Mouse (Mus musculus) Muller cell, postnatal 12 days (primary cell): ENCODE measurements around the gene Rnf11.
A peak's percentile ranks its signal among the peaks of the same experiment; 100 is the strongest.

ENCODE experiments used
- DNase-seq: peaks from one replicate; pipeline ENCODE4 v3.0.0-alpha.2; 2015; ENCODE audit errors: inconsistent ontology term

Gene Rnf11

GRCm38 (mm10) chr4:109484621-109485020 is at the start of gene Rnf11:
TSS of gene Rnf11 (minus strand) at chr4:109484728.
- DNase-seq, result no peak

DNA sequence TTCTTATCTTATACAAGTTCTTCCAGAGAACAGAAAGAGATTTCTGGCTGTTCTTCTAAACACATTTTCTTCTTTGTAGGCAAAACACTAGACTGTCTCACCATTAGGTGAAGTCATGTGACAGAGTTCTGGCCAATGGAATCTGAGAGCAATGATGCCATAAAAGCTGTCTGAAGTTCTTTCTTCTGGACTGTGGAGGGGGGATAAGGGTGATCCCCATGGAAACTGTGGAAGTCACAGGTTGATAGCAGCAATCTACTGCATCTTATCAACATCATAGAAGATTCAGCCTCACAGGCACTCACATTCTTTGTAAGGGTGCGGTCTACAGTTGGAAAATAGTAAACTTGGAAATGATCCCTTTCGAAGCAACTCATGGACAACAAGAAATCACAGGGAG is 46.6 kb upstream of the Rnf11 start, which contains the start of gene 4930522H14Rik:
4930522H14Rik (minus strand) TSS at position 187 of the 400 bp plus-strand sequence.
- DNase-seq, result no peak

DNA sequence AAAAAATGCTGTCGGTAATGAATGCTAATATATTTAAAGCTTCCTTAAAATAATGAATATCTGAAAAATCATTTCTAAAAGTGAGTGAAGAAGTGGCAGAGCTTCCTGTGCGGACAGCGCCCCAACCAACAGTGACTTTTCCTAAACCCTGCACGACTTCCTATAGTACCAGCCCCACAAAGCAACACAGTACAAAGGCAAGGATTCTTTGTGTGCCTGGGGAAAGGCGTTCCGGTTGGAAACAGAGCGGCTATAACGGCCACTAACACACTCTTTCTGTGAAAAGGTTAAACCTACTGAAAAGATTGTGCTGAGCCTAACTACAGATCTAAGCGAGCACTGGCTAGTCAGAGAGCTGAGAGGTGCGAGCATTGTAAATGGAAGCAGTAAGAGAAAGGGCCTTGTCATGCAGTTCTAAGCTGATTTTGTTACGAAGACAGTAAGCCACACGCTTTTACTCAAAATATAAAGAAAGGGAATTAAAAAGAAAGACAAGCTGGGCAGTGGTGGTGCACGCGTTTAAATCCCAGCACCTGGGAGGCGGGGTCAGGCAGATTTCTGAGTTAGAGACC is 45.8 kb upstream of the Rnf11 start:
- DNase-seq, result no peak

GRCm38 (mm10) chr4:109504885-109505284 is 20.4 kb upstream of the Rnf11 start:
- peak; percentile 24 for DNase-seq

- DNase-seq, result no peak
These were observed 13.9 kb upstream of the Rnf11 start for GRCm38 (mm10) chr4:109498476-109498875.

- no peak for DNase-seq
These were observed 9.1 kb upstream of the Rnf11 start for GRCm38 (mm10) chr4:109493581-109493980.

- DNase-seq, result no peak
These were observed 4.3 kb upstream of the Rnf11 start for GRCm38 (mm10) chr4:109488812-109489211.

GRCm38 (mm10) chr4:109482701-109483100 is 1.8 kb downstream of the Rnf11 start:
- DNase-seq, result no peak

DNA sequence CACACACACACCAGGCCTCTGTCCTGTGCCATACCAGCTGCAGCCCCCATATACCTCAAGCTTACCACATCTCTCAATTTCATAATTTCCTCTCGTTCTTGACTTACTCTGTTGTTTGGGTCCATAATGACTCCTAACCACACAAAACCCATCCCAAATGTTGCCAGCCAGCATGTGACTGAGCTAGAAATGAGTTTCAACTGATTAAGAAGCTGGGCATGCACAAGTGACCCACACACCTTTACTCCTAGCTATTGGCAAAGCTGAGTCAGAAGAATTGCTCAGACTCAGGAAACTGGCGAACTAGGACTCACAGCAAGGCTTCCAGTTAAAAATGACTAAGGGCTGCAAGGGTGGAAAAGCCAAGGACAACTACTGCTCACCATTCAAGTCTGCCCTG is 3.1 kb downstream of the Rnf11 start:
- no peak for DNase-seq

DNA sequence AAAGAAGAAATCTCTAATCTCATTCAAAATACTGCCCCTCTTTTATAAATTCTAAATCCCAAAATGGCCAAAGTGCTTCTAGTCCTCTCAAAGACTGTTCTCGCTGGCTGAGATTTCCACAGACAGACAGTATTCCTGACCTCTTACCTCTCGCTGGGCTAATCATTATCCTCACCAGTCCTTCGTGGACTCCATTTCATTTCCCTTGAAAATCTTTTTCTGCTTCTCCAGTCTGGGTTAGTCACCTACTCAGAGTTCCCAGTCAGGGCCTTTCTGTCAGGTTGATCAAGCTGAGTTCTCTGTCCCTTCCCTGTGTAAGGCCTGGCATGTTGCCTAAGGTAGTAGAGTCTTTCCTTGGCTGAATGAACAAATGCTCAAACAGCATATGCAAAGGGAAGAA is 7.1 kb downstream of the Rnf11 start:
- no peak for DNase-seq

DNA sequence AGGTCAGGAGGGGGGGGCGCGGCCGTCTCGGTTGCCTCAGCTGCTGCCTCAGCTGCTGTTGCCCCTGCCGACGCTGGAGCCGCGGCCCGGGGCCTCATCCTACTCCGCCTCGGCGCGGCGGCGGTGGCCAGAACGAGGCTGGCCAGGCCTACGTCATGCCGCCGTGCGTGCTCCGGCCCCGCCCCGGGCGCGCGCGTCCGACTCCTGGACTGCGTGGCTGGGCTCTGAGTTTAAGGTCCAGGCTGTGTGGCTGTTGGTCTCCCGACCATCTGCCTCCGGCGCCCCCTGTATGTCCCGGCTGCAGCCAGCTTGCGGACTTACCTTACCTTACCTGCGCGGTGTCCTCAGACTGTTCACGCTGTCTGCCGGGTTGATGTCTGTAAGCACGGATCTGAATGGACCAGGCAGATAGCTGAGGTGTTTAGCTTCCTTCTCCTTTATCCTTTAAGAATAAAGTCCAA is 7.9 kb downstream of the Rnf11 start:
- DNase-seq, result peak; percentile 95

GRCm38 (mm10) chr4:109475577-109476553 is 8.7 kb downstream of the Rnf11 start:
- DNase-seq, result peak; percentile 56

DNA sequence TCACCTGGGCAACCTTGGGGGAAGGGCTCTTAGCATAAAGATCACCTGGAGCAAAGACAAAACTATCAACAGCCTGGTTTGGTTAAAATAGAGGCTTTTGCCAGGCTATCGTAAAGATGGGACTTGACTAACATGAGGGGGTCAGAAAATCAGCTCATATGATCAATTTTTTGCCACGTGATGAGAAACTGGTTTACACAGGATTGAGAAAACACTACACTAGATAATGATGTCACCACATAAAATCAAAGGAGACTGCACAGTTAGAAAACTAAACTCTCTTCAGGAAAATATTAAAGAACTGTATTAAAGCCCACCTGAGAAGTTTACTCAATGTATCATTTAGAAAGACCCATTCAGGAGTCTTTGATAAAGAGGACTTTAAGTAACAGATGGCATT is 9.4 kb downstream of the Rnf11 start:
- DNase-seq, result no peak

DNA sequence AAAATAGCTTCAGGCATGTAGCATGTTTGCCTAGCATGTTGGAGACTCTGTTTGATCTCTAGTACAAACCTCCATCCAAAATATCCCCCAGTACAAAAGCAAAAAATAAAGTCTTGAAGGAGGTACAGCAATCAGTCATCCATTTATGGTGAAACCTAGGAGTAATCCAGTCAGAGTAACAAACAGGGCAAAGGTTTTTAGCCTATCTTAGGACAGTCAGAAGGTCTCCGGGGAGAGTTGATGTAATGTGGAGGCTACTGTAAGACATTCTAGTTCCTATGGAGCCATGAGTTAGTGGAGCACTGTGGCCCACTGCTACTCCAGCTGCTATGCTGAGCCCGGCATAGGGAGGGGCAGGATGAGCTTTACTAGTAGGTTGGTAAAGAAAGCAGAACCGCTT is 12.0 kb downstream of the Rnf11 start:
- no peak for DNase-seq

GRCm38 (mm10) chr4:109471606-109472005 is 12.9 kb downstream of the Rnf11 start:
- DNase-seq, result no peak

DNA sequence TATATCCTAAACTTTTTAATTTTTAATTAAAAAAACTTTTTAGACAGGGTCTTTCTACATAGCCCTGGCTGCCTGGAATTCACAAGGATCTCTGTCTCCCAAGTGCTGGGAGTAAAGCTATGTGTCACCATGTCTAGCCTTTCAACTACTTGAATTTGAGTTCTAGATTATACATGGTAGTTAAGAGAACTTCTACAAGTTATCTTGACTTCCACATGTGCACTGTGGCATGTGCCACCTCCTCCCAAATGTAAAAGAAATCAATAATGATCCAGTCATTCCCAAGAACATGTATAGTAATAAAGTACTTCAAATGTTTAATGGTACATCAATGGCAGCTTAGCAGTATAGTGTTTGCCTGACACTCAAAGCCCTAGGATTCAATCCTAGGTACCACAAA is 16.8 kb downstream of the Rnf11 start:
- no peak for DNase-seq

DNA sequence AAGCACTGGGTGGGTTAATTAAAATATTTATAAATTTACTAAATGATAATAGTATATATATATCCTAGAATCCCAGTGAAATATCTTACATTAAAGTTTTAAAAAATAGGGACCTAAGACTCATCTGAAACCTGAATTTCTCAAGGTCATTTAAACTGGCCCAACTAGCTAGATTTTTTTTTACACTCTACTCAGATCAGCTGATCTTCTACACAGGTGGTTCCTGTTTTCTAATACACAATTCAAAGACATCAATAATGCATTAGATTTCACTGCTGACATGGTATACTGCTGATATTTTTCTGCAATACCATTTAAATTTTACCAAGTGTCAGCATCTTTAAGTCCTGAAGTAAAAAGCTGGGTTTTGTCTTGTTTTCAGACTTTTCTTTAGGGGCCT is 20.6 kb downstream of the Rnf11 start:
- DNase-seq, result no peak

DNA sequence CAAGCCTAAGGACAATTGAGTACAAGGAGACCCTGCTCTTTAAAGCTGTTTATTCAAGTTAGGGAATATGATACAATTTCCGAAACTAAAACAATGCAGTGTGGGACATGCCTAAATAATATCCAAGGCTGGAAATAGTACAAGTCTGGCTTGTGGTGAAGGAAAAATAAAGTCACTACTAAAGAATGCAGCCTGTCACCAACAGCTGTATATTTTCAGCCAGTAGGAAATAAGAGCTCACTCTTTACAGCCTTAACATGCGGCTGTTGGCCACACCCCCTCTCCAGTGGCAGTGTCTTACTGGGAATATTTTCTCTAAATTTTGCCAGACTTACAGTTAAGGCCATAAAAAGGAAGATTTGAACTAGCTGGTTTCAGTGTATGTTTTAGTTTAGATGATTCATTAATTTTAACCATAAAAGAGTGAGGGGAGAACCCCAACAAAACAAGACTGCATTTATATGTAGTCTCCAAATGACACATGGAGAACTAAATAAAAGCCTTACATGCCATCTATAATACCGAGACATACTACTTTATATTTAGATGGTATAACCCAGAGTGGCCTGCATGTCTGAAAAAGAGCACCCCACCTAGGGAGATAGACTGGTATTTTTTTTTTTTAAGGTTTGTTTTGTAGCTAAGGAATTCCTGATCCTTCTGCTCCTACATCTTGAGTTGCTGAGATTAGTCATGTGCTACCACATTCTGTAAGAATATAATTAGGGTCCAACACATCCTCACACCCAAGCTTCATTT is 23.9 kb downstream of the Rnf11 start:
- peak; percentile 71 for DNase-seq

DNA sequence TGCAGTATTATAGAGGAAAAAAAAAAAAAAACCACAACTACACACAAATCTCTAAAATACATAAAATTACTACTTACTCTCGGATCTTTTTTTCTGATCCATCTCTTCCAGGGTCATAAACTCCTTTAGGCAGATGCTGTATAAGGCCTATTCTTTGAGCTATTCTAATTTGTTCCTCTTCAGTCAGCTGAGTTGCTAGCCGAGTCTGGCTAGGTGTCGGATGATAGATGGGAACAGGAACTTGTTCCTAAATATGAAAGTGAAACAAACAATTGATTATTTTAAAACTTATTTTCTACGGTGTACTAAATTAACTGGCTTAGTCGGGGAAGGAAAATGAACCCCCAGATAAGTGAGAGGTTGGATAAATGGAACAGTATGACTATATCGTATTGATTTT is 27.7 kb downstream of the Rnf11 start:
- no peak for DNase-seq

DNA sequence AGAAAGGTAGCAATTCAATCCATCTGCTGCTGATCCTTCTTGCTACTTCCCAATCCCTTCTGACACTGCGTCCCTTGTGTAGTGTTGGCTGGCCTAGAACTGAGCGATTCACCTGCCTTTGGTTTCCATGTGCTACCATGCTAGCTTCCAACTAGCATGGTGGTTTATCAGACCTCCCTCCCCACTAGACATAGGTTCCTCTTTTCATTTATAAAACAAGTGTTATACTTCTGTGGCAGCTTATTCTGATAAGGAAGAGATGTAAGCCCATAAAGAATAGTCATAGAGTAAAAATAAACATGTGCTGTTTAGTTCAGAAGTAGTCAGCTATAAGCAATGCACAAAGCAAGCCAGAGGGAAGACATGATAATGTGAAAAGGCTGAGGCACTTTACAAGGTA is 36.0 kb downstream of the Rnf11 start:
- DNase-seq, result no peak

DNA sequence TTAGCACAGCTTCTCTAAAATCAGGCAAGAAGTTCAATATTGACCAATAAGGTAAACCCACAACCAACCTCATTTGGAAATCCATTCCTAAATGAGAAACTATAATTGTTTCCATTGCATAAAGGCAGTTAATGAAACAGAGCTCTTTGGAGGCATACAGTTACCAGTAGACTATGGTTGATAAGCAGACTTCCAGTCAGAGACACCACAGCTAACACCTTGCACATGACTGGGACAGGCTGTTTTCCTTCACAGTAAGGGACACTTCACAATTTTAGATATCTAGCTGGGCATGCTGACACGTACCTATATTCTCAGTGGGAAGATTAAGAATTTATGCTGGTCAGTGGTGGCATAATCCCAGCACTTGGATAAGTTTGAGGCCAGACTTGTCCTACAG is 38.6 kb downstream of the Rnf11 start:
- DNase-seq, result no peak

DNA sequence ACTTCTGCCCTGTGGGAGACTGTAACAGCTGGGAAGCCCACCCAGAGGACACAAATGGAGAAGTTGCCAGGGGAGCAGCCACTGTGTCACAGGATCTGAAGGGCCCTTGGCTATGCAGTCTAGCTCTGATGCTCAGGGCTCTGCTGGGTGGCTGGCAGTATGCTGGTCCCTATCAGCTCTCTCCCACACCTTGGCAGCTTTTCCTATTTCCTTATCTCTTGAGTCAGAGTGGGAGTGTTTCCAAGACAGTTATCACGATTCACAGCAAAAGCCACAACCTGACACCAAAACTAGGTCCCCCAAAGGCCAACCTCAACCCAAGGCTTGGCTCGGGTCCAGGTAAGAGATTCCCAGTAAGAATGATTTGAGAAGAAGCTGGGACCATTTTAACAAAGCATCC is 39.1 kb downstream of the Rnf11 start:
- no peak for DNase-seq
